Mouse (Mus musculus) heart, postnatal 25 days (tissue): ENCODE data around the gene Hspa5. TPM values are rescaled to one million over a fixed set of nuclear protein-coding genes. Genes with fewer than 3 reads are reported as not detected.
"Not testable (repeated sequence)": the region's sequence is repeated elsewhere in the genome, so short reads cannot be mapped to it uniquely, and the experiment has no call there.

ENCODE experiments used
- DNase-seq: peaks from one replicate; pipeline ENCODE4 v3.0.0; 2022; ENCODE audit warnings: low spot score
- intact Hi-C: fragments of 180-260 bp; cut with DNase I; formaldehyde crosslinking; loops from one replicate; pipeline ENCODE4 v1.15.1; 2025
- total RNA-seq, 2 experiments: library from RNA; stranded (reverse); gene quantifications; 2 replicates each; pipeline ENCODE4 v1.2.3; 2021

The Hspa5 gene
- total RNA-seq, 2 experiments from 2014 or later: 686 to 854 TPM

DNA sequence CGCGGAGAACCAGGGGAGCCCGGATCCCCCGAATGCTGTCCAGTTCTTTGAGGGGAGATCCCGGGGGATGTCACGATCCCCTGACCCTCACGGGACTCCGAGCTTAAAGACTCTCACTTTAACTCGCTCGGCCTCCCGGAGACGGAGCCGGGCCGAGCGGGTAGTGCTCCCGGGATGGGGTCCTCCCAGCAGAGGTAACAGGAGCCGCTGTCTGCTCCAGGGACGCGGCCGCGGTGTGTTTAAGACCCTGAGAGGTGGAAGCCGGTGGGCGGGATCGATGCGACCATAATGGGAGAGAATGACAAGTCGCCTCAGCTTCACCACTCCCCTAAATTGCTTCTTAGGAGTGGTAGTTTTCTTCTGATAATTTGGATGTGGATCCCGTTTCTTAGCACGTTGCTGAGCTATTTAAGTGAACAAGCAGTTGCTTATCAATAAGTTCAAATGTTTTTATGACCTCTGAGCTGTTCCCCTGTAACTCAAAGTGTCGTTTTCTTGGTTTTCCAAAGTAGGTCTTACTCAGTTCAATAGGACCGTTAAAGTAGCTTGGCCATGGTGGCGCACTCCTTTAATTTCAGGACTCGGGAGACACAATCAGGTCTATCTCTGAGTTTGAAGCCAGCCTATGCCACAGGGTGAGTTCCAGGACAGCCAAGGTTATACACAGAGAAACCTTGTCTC lies 30.9 kb downstream of the Hspa5 start:
- intact Hi-C loops, DNase-seq: not testable (repeated sequence)

DNA sequence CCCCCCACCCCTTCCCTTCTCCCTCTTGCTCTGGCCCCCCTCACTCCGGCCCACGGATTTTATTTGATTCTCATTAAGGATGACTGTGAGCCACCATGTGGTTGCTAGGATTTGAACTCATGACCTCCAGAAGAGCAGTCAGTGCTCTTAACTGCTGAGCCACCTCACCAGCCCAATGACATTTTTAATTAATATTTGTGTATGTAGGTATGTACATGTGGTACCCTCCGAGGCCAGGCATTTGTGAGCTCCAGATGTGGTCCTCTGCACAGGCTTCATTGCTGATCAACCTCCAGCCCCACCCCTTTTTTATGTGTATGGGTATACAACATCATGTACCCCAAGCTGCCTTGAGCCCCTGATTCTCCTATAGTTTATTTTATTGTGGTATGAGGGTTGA lies 32.0 kb downstream of the Hspa5 start:
- no peak for DNase-seq
- intact Hi-C loops: no loop called here

DNA sequence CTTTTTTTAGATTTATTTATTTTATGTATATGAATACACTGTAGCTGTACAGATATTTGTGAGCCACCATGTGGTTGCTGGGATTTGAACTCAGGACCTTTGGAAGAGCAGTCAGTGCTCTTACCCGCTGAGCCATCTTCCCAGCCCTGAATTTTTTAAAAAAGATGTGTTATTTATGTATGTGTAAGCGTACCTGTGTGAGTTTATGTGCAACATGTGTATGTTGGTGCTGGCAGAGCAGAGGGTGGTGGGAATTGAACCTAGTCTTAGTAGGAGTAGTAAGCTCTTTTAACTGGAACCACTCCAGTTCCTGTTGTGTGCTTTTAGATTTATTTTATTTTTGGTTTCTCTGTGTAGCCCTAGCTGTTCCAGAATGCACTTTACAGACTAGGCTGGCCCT lies 32.4 kb downstream of the Hspa5 start:
- intact Hi-C loops: no loop called here
- DNase-seq: no peak

DNA sequence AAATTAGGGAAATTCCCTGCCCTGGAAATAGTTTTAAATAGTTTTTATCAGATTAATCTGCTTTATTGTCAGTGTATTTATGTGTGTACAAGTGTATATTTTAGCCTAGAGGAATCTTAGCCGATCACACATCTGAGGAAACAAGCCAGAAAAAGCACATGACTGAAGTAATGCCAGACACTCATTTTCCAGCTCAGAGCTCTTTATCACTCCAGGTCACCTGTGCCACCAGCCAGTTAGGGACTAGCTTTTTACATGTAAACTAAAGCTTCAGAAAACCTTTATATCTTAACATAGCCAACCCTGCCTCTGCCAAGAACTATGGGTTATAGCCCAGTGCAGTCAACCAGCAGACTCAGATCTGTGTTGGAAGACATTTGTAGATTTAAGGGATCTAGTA lies 33.0 kb downstream of the Hspa5 start:
- intact Hi-C loops: no loop called here

DNA sequence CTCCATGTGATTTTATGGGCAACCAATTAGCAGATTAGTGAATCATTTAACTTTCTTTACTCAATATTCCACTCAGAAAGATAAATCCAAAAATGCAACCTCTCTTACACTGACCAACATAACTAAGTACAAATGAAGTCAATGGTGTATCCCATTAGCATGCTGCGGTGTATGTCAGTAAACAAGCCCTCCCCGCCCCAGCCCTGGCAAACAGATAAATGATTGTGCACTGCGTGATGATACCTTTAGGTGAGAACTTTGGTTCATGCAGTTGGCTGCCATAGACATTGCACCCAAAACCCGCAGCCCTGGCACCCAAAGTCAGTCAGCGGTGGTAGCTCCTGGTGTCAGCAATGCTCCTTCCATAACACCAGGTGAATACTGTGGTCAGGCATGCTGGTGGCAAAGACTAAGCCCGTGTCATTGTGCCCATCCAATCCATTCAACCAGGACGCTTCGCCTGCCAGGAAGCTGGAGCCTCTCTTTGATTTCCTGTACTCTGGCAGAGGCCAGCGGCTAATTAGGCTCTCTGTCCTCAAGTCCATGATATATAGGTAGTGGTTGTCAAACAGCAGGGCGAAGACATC lies 33.7 kb downstream of the Hspa5 start:
- no peak for DNase-seq
- intact Hi-C loops: no loop called here

More for the DNA sequence above, 33.0 kb downstream of the Hspa5 start:
- no peak for DNase-seq

DNA sequence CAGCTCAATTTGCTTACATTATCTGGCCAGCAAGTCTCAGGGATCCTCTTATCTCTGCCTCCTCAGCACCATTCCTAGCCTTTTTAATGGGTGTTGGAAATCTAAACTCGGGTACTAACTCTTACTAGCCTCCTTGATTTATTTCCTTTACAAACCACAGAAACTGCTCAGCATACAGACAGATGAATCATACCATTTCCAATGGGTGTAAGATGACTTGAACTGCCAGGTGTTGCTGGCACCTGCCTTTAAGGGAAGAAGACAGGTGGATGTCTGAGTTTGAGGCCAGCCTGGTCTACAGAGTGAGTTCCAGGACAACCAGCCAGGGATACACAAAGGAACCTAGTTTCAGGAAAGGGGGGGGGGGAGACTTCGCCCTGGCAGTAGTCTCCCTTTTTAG lies 36.3 kb downstream of the Hspa5 start:
- no peak for DNase-seq
- intact Hi-C loops: no loop called here

DNA sequence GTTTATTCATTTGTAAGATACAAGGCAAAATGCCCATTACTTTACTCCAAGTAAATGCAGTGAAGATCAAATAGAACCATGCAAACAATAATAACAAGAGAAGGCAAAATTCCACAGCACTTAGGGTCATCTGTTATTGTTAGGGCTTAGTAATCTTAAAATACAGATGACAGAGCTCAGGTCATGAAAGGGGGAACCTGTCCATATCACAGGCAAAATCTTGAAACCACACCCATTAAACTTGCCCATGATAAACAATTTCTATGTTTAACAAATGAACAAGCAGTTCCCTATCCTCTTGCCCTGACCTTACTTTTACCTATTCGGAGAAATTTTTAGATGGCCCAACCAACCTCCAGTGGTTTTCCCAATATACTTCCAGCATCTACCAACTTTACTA lies 37.8 kb downstream of the Hspa5 start:
- intact Hi-C loops: no loop called here
- DNase-seq: no peak

DNA sequence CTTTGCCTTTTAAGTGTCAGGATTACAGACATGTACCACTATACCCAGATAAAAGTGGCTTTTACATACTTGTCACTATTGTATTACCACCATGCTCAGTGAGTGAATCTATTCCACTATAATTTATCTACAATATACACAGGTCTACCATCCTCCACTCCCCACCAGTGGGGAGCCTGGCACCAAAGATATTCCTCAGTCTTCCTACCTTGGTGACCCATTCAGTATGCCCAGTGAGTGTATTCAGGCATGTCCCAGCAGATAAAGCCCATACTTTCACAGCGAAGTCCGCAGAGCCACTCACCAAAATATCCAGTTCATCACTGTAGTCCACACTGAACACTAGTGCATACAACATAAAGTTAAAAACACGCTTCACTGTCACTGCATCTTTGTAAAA lies 39.0 kb downstream of the Hspa5 start:
- intact Hi-C loops: no loop called here
- DNase-seq: no peak

DNA sequence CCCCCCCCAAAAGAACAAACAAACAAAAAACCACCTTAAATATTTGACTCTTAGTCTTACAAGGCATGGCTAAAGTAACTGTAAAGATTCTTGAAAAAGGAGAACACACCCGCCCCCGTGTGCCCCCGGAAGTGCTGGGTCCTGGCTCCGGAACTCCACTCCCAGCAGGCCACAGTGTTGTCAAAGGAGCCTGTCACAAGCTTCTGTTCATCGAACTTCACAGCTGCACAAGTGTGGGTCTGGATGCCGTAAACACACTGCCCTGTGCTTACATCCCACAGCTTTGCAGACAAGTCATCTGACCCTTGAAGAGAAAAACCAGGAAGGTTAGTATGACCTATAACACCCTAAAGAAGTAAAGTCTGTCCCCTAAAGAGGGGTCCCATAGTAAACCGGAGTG lies 40.9 kb downstream of the Hspa5 start:
- no peak for DNase-seq
- intact Hi-C loops: no loop called here

DNA sequence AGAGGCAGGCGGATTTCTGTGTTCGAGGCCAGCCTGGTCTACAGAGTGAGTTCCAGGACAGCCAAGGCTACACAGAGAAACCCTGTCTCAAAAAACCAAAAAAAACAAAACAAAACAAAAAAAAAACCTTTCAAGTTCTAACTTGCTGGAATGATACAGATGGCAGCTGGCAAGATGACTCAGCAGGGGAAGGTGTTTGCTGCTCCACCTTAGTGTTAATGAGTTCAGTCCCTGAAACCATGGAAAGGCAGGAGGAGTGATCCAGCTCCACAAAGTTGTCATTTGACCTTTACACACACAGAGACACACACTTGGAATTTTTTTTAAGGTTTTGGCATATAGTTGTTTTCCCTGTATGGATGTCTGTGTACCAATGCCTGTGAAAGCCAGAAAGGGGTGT lies 44.1 kb downstream of the Hspa5 start:
- DNase-seq, intact Hi-C loops: not testable (repeated sequence)

DNA sequence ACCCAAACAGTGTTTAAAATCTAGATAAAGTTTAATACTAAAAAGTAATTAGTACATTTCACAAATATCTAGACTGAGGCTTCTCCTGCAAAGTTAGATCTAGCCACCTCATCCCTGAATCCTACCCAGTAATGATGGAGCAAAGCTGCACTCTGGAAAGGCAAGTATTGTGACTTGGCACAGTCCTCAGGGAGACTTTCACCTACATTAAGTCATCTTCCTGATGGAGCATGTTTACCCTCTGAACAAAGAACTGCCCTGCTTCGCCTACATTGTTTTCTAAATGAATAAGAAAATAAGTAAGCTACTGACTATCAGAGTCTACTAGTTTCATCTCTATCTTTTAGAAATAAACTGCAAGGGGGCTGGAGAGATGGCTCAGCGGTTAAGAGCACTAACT lies 46.7 kb downstream of the Hspa5 start:
- intact Hi-C loops: no loop called here
- no peak for DNase-seq

DNA sequence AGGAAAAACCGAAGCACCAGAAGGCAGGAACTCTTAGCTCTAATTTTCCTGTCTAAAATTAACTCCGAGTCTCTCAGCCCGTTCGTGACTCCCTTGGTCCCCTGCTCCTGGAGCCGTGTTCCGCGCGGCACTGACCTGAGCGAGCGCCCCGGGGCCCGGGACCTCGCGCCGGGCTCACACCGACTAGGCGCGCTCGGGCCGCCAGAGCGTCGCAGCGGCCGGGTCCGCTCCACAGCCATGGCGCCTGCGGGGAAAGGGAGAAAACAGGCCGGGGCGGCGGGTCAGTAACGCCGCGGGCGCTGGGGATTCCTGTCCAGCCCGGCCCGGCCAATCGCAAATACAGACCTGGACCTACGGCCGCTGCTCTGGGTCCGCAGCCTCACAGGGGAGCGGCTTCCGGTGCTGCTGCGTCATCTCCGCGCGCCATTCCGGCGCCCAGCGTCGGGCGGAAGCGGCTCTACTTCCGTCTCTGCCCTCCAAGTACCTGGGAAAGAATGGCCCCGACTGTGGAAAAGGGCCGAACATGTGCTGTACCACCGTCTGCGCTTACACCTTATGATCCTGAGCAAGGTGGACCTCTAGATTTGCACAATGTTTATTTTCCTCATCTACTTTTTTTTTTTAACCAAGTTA lies 54.2 kb downstream of the Hspa5 start, which contains the start of gene Fbxw2:
Gene Fbxw2 (minus strand): TSS at position 485 of the 633 bp plus-strand sequence.
- intact Hi-C loops: loop anchor here (1.0 to 10.0 kb wide), 2 partner anchors 45 to 279 kb away; partner anchors contain the start of genes AI182371 and Cntrl
- peak; percentile 85 for DNase-seq

DNA sequence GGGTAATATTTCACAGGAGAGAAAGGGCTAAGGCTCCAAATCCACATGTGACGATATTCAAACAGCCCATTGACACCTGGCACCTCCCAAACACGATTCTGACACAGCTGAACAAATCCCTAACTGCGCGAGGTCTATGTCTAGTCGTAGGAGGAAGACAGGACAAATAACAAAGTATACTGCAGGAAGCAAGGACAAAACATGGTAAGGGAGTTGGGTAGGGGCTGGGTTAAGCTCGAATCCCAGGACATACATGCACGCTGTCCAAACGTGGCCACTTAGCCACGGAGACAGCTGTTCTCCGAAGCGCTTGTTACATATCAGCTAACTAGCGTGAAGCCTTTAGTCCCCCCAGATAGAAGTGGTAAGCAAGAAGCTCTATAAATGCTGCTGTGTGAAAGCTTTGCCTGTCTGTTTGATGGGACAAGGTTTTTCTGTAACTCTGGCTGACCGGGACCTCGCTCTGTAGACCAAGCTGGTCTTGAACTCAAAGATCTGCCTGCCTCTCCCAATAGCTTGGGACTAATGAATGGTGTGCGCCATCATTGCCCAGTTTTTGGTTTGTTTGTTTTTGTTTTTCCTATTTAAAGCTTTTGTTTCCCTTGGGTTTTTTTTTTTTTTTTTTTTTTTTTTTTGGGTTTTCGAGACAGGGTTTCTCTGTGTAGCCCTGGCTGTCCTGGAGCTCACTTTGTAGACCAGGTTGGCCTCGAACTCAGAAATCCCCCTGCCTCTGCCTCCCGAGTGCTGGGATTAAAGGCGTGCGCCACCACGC lies 54.9 kb downstream of the Hspa5 start:
- no peak for DNase-seq

More for the DNA sequence above, 54.9 kb downstream of the Hspa5 start:
- intact Hi-C loops: loop anchor here (1.0 to 10.0 kb wide), 2 partner anchors 45 to 278 kb away; partner anchors contain the start of genes AI182371 and Cntrl

Other genes with a start within 250 kb of the Hspa5 start
- gene Gapvd1, start 16.7 kb upstream of the Hspa5 start, total RNA-seq: 10 to 100 TPM; 35.6 to 38.0 TPM
- gene Rabepk, start 27.9 kb downstream of the Hspa5 start, total RNA-seq: 10 to 100 TPM; 11.3 to 15.5 TPM
- gene Fbxw2, start 54.3 kb downstream of the Hspa5 start, total RNA-seq: 10 to 100 TPM; 41.9 to 45.2 TPM
- gene Gm34653, start 61.0 kb downstream of the Hspa5 start, total RNA-seq: not detected
- under 1 TPM; 0.57 to 0.98 TPM for gene Cutal, start 102.4 kb downstream of the Hspa5 start, total RNA-seq
- 10 to 100 TPM; 11.9 to 16.3 TPM for gene Psmd5, start 103.0 kb downstream of the Hspa5 start, total RNA-seq
- gene Phf19, start 142.1 kb downstream of the Hspa5 start, total RNA-seq: 1 to 10 TPM in 1 of 2 experiments, under 1 TPM in 1; 0.70 to 1.1 TPM
- 1 to 10 TPM; 1.0 to 1.3 TPM for gene Traf1, start 189.8 kb downstream of the Hspa5 start, total RNA-seq